Mouse (Mus musculus): ENCODE results near the gene 2010003K11Rik. TPM values are rescaled to one million over a fixed set of nuclear protein-coding genes. Genes with fewer than 3 reads are reported as not detected.

The 2010003K11Rik gene
- polyA plus RNA-seq, 1 experiment from 2014 or later, result not detected

DNA sequence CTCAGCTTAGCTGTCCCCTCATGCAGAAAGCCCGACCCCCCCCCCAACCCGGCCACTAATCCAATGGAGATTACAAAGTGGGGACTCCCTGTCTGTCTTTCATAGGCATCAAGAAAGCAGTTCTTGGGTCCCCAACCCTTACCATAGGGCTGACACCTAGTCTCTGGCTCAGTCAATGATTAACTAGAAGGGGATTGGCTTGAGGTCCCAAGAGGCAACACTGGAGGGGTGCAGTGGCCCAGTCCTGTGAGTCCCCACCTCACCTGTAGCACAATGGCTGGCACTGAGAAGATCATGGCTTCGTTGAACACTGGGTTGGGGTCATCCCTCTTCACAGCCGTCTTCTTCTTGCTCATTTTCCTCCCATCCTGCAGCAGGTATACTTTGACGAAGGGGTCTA is 47.7 kb downstream of the 2010003K11Rik start:
- 43% methylated on average over 5 of the region's 5 CpGs for whole genome bisulfite sequencing (ENCODE audit: insufficient replicate concordance)
- no peak for ATAC-seq
- Histone ChIP-seq H3K4me2 (no peak overlapping the region), H3K9me3 (replicated peaks) (no peaks in the 10 kb centered on the region), H3K9ac (no peak overlapping the region), H3K4me3 (no peak overlapping the region), H3K27me3 (replicated peaks) (peaks cover 30% of the 10 kb centered on the region), H3K27ac (no peak overlapping the region), H3K36me3 (no peaks in the 10 kb centered on the region), H3K4me1 (peaks cover 8% of the 10 kb centered on the region; the same call in 1 of the 2 replicates)

DNA sequence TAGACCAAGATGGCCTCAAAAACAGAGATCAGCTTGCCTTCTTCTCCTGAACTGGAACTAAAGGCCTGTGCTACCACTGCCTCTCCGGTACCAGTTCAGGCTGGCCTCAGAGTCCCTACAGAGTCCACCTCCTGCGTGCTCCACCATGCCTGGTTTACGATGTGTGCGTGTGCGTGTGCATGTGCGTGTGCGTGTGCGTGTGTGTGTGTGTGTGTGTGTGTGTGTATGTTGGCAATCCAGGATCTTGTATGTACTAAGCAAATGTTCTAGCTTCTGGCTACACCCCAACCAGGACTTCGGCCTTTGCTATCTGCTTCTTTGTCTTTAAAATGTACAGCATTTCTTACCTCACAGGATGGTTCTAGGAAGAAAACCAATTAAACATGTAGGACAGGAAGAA is 49.2 kb downstream of the 2010003K11Rik start:
- H3K4me3 ChIP-seq, result no peak overlapping the region
- H3K36me3 ChIP-seq, result no peaks in the 10 kb centered on the region
- H3K4me2 ChIP-seq, result no peak overlapping the region
- WGBS (ENCODE audit: insufficient replicate concordance), result 85% methylated on average over 9 of the region's 9 CpGs
- H3K9ac ChIP-seq, result no peak overlapping the region
- peaks cover 8% of the 10 kb centered on the region; the same call in 1 of the 2 replicates for H3K4me1 ChIP-seq
- peaks cover 32% of the 10 kb centered on the region for H3K27me3 ChIP-seq (replicated peaks)
- no peak overlapping the region for H3K27ac ChIP-seq
- H3K9me3 ChIP-seq (replicated peaks), result no peaks in the 10 kb centered on the region
- ATAC-seq, result no peak

GRCm38 (mm10) chr19:4447445-4447844 is 50.9 kb downstream of the 2010003K11Rik start:
- Histone ChIP-seq H3K4me2 (no peak overlapping the region), H3K27ac (no peak overlapping the region), H3K4me3 (no peak overlapping the region), H3K27me3 (replicated peaks) (peaks cover 32% of the 10 kb centered on the region), H3K9ac (no peak overlapping the region), H3K9me3 (replicated peaks) (no peaks in the 10 kb centered on the region), H3K36me3 (no peaks in the 10 kb centered on the region), H3K4me1 (peaks cover 8% of the 10 kb centered on the region; the same call in 1 of the 2 replicates)
- WGBS (ENCODE audit: insufficient replicate concordance), result 72% methylated on average over 9 of the region's 9 CpGs
- ATAC-seq, result no peak

Other genes with a start within 250 kb of the 2010003K11Rik start
- 2.2 and 2.6 TPM in 2 replicates for gene Ssh3, start 229.4 kb downstream of the 2010003K11Rik start, polyA plus RNA-seq (2016; fragmentation: Nextera tagmentation; extraction: Ambion mirVana)
- 0.99 and 1.4 TPM in 2 replicates for gene Ankrd13d, start 215.4 kb downstream of the 2010003K11Rik start, polyA plus RNA-seq (2016; fragmentation: Nextera tagmentation; extraction: Ambion mirVana)
- gene Grk2, start 192.4 kb downstream of the 2010003K11Rik start, polyA plus RNA-seq (2016; fragmentation: Nextera tagmentation; extraction: Ambion mirVana), result 15.7 and 17.9 TPM in 2 replicates
- 25.4 and 28.1 TPM in 2 replicates for gene Kdm2a, start 100.3 kb downstream of the 2010003K11Rik start, polyA plus RNA-seq (2016; fragmentation: Nextera tagmentation; extraction: Ambion mirVana)
- gene Rhod, start 59.2 kb downstream of the 2010003K11Rik start, polyA plus RNA-seq (2016; fragmentation: Nextera tagmentation; extraction: Ambion mirVana), result 7.8 and 8.1 TPM in 2 replicates
- gene Syt12, start 21.1 kb downstream of the 2010003K11Rik start, polyA plus RNA-seq (2016; fragmentation: Nextera tagmentation; extraction: Ambion mirVana), result 0.35 and 0.42 TPM in 2 replicates
- gene Pcx, start 11.9 kb upstream of the 2010003K11Rik start, polyA plus RNA-seq (2016; fragmentation: Nextera tagmentation; extraction: Ambion mirVana), result 34.3 and 34.8 TPM in 2 replicates
- gene Lrfn4, start 117.1 kb upstream of the 2010003K11Rik start, polyA plus RNA-seq (2016; fragmentation: Nextera tagmentation; extraction: Ambion mirVana), result 2.6 and 2.7 TPM in 2 replicates
- gene Rce1, start 127.1 kb upstream of the 2010003K11Rik start, polyA plus RNA-seq (2016; fragmentation: Nextera tagmentation; extraction: Ambion mirVana), result 35.9 and 39.3 TPM in 2 replicates
- 0.43 and 1.1 TPM in 2 replicates for gene Gm960, start 200.1 kb upstream of the 2010003K11Rik start, polyA plus RNA-seq (2016; fragmentation: Nextera tagmentation; extraction: Ambion mirVana)
- 0.14 and 0.30 TPM in 2 replicates for gene Sptbn2, start 212.6 kb upstream of the 2010003K11Rik start, polyA plus RNA-seq (2016; fragmentation: Nextera tagmentation; extraction: Ambion mirVana)